Mouse (Mus musculus) inflammation-experienced regulatory T-cells, adult 6 months (primary cell): ENCODE results near the gene Midn. TPM values are rescaled to one million over a fixed set of nuclear protein-coding genes. Genes with fewer than 3 reads are reported as not detected.
A peak's percentile ranks its signal among the peaks of the same experiment; 100 is the strongest.

Source experiments
- ATAC-seq: one replicate; pipeline ENCODE4 v1.8.0; 2017
- polyA plus RNA-seq, 3 experiments: library from polyadenylated mRNA; unstranded; fragments of 100-300 nt; shearing (Covaris generic); gene quantifications; one replicate each; pipeline ENCODE4 v1.2.1; 2017

The Midn gene
- polyA plus RNA-seq: 1 to 10 TPM; 7.3 to 9.3 (median 7.5) TPM

GRCm38 (mm10) chr10:80147719-80148601 lies at the start of gene Midn:
Gene Midn, plus strand, starts transcription at chr10:80148272.
- ATAC-seq: peak; percentile 3

- ATAC-seq: no peak
Measured at GRCm38 (mm10) chr10:80098630-80099029, 49.4 kb upstream of the Midn start.

GRCm38 (mm10) chr10:80100982-80101381 lies 47.1 kb upstream of the Midn start:
- ATAC-seq: no peak

GRCm38 (mm10) chr10:80102216-80102915 lies 45.7 kb upstream of the Midn start:
- ATAC-seq: peak; percentile 98

GRCm38 (mm10) chr10:80103032-80103431 lies 45.0 kb upstream of the Midn start:
- no peak for ATAC-seq

- ATAC-seq: no peak
Measured at GRCm38 (mm10) chr10:80104181-80104580, 43.9 kb upstream of the Midn start.

GRCm38 (mm10) chr10:80105460-80105859 lies 42.6 kb upstream of the Midn start, which contains the start of gene Sbno2:
Gene Sbno2, minus strand, starts transcription at chr10:80105571.
- no peak for ATAC-seq

- ATAC-seq: no peak
Measured at GRCm38 (mm10) chr10:80105926-80106325, 42.1 kb upstream of the Midn start.

GRCm38 (mm10) chr10:80107678-80108077 lies 40.4 kb upstream of the Midn start:
- ATAC-seq: no peak

- ATAC-seq: peak; percentile 20
Measured at GRCm38 (mm10) chr10:80114341-80115284, 33.5 kb upstream of the Midn start.

GRCm38 (mm10) chr10:80115290-80115943 lies 32.7 kb upstream of the Midn start, which contains the start of gene Stk11:
Gene Stk11, plus strand, starts transcription at chr10:80115803.
- peak; percentile 97 for ATAC-seq

GRCm38 (mm10) chr10:80115944-80116335 lies 32.1 kb upstream of the Midn start:
- no peak for ATAC-seq

GRCm38 (mm10) chr10:80116563-80116926 lies 31.5 kb upstream of the Midn start:
- ATAC-seq: no peak

GRCm38 (mm10) chr10:80116927-80117691 lies 31.0 kb upstream of the Midn start:
- ATAC-seq: no peak

- no peak for ATAC-seq
Measured at GRCm38 (mm10) chr10:80117736-80118135, 30.3 kb upstream of the Midn start.

GRCm38 (mm10) chr10:80118552-80118951 lies 29.5 kb upstream of the Midn start:
- ATAC-seq: no peak

GRCm38 (mm10) chr10:80120146-80120545 lies 27.9 kb upstream of the Midn start:
- ATAC-seq: no peak

- no peak for ATAC-seq
Measured at GRCm38 (mm10) chr10:80121639-80122038, 26.4 kb upstream of the Midn start.

GRCm38 (mm10) chr10:80123932-80124562 lies 24.0 kb upstream of the Midn start:
- no peak for ATAC-seq

GRCm38 (mm10) chr10:80127920-80128319 lies 20.2 kb upstream of the Midn start:
- ATAC-seq: no peak

GRCm38 (mm10) chr10:80129846-80130245 lies 18.2 kb upstream of the Midn start:
- no peak for ATAC-seq
